Mouse (Mus musculus): ENCODE results near the gene Frs3.
"Not testable (repeated sequence)": the region's sequence is repeated elsewhere in the genome, so short reads cannot be mapped to it uniquely, and the experiment has no call there.

The Frs3 gene

DNA sequence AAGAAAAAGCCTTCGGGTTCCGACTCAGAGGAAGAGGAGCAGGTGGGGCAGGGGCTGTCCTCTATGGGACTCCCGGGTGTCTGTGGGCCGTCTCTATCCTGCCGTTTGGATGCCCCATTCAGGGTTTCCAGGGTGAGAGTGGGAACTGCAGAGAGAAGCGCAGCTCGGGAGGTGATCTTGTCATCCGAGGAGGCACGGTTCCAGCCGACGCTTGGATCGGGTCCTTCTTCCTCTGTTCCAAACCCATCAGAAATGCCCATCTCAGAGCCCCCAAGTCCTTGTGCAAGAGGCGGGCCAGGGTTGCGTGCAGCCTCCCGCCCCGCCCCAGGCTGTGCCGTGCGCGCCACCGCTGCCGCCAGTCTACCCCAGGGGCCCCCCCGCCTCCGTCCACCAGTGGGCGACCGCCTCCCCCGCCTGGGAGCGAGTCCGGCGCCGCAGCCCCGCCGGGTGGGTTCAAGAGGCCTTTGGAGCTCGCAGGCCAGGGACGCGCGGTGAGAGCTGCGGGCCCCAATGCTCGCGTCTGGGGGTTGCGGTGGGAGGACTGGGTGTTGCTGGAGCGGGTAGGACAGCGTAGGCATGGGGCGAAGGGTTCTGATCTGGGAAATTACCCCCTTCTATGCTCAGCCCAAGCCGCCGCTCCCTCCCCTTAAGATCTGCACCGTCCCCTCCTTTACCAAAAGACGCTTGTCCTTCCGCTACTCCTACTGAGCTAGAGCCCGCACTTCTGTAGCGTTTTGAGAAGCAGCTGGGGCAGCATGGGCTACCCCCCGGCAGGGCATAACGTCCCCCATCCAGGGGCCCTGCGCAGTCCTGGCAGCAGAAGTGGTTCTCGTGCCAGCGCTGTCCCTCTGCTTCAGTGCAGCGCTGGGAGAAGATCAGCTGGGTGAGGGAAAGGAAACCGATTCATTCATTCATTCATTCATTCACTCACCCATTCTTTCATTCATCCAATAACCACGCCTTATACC, at the start of gene Frs3:
TSS of gene Frs3 (plus strand) at position 423 of the 968 bp plus-strand sequence.
- peak; percentile 54 for DNase-seq (ENCODE audit: low spot score)

GRCm38 (mm10) chr17:47642992-47643391, 45.8 kb upstream of the Frs3 start:
- DNase-seq (ENCODE audit: low spot score) = no peak

DNA sequence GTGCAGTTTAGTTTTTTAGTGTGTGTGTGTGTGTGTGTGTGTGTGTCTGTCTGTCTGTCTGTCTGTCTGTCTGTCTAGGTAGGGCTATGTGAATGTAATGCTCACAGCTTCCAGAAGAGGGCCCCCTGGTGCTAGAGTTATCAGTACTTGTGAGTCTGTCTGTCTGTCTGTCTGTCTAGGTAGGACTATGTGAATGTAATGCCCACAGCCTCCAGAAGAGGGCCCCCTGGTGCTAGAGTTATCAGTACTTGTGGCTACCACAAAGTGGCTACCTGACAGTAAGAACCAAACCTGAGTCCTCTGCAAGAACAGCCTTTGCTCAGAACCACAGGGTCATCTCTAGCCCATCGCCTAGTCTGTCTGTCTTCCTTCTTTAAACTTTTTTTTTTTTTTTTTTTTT, 42.1 kb upstream of the Frs3 start:
- no peak for DNase-seq (ENCODE audit: low spot score)

DNA sequence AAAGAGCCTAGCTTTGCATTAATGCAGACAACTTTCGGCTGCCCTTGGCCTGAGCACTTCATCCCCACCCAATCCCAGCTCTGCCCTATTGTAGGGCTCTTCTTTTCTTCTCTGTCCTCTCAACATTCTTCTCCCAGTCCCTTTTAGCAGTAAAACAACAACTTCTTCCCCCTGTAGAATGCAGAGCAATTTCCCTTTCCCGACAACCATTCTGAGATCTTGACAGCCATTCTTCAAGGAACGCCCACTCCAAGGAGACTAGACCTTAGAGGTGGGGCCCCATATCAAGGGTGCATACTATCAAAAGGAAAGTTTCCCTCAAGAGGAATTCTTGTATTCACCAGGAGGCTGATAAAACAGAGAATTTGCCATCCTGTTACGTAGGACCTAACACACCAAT, 39.9 kb upstream of the Frs3 start:
- DNase-seq (ENCODE audit: low spot score) = no peak

- DNase-seq (ENCODE audit: low spot score) = no peak
Measured at GRCm38 (mm10) chr17:47651953-47652352, 36.9 kb upstream of the Frs3 start.

- DNase-seq (ENCODE audit: low spot score) = not testable (repeated sequence)
Measured at GRCm38 (mm10) chr17:47654346-47654745, 34.5 kb upstream of the Frs3 start.

DNA sequence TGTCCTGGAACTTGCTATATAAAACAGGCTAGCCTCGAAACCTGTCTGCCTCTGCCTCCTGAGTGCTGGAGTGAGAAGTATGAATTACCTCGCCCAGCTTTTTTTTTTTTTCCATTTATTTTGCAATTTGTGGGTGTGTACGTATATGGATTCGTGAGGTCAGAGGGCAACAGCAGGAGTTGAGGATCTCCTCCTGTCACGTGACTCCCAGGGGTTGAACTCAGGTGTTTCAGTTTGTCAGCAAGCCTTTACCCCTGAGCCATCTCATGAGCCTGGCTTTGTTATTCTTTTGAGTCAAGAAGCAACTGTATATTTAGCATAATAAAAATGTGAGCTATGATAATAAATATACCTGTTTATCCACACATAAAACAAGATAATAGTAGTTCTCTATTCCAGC, 33.1 kb upstream of the Frs3 start:
- no peak for DNase-seq (ENCODE audit: low spot score)

DNA sequence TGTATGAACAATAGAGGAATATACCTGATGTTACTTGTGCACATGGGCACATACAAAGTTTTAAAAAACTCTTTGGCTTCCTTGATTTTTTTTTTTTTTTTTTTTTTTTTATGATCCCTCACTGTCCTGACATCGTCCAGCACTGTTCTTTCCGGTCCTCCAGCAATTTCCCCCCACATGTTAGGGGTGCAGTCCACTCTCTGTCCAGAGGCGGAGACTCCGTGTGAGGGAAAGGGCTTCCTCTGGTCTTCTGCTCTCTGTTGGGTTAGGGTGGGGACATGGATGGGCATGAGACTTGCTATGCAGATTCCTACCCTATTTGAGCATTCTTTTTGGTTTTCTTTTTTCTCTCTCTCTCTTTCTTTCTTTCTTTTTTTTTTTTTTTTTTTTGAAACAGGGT, 30.9 kb upstream of the Frs3 start:
- DNase-seq (ENCODE audit: low spot score) = no peak

- no peak for DNase-seq (ENCODE audit: low spot score)
Measured at GRCm38 (mm10) chr17:47658741-47659243, 30.0 kb upstream of the Frs3 start.

- DNase-seq (ENCODE audit: low spot score) = no peak
Measured at GRCm38 (mm10) chr17:47663009-47663713, 25.7 kb upstream of the Frs3 start.

DNA sequence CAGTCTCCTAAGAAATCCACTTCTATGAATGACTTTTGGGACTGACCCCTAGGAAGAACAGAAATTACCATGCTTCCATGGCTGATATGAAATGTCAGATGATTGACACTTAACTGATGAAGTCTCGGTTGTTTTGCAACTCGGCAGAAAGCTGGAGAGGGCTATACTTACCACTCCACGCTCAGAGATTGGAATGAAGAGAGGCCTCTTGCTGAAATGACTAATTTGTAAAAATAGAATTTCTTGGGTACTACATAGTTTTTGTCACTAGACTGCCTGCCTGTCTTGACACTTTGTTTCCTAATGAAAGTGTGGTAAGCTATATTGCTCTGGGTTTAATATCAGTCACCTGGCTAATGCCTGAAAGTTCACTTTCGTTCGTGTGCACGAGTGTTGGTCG, 24.4 kb upstream of the Frs3 start:
- DNase-seq (ENCODE audit: low spot score) = no peak

- DNase-seq (ENCODE audit: low spot score) = no peak
Measured at GRCm38 (mm10) chr17:47669166-47669565, 19.7 kb upstream of the Frs3 start.

GRCm38 (mm10) chr17:47671988-47672310, 16.9 kb upstream of the Frs3 start:
- no peak for DNase-seq (ENCODE audit: low spot score)

- peak; percentile 65 for DNase-seq (ENCODE audit: low spot score)
Measured at GRCm38 (mm10) chr17:47672311-47673111, 16.3 kb upstream of the Frs3 start.

DNA sequence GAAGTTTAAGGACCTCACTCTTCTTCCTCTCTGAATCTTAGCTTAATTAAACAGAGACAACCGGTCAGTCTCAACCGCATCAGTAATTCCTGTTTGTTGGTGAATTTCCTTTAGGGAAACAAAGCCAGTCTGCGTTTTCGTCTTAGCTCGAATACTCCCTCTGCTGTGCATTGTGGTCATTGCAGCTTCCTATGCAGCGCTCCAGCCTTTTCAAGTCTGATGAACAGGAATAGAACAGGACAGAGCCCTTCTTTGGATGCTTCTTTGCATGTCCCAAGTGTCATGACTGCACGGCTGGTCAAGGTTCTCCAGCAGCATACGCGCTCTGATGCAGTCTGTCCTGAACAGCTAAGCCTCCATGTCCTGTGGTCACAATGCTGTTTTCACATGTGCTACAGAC, 12.2 kb upstream of the Frs3 start:
- no peak for DNase-seq (ENCODE audit: low spot score)

DNA sequence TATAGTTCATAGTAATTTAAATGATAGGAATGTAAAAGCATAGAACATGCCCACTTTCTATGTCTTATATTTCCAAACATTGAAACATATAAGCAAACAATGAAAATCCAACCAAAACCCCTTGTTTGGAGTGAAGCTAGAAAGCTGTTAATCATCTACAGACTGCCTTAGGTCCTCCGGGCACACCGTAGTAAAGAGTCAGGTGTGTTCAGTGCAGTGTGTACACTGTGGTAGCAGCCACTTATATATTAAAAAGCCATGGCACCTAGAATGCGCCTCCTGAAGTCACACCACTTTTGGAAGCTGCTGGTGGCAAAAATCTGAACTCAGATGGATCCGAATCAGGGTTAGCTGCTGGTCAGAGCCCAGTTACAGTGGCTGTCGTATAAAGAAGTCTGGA, 10.6 kb upstream of the Frs3 start:
- no peak for DNase-seq (ENCODE audit: low spot score)

GRCm38 (mm10) chr17:47678702-47679101, 10.1 kb upstream of the Frs3 start:
- no peak for DNase-seq (ENCODE audit: low spot score)

DNA sequence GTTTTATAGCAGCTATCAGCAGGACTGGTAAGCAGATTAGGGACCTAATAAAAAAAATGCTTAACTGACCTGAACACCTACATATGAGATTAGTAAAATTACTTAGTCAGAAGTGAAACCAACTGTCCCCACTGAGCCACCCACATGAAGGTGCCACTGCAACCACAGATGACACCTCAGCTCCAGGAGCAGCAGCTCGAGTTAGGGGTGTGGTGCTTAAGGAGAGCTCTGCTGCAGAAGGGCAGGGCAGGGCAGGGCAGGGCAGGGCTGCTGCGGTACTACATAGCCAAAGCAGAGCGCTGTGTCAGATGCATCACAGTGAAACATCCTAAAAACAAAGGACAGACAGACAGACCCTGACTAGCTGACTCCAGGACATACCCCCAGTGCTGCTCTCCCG, 6.0 kb upstream of the Frs3 start:
- DNase-seq (ENCODE audit: low spot score) = no peak

DNA sequence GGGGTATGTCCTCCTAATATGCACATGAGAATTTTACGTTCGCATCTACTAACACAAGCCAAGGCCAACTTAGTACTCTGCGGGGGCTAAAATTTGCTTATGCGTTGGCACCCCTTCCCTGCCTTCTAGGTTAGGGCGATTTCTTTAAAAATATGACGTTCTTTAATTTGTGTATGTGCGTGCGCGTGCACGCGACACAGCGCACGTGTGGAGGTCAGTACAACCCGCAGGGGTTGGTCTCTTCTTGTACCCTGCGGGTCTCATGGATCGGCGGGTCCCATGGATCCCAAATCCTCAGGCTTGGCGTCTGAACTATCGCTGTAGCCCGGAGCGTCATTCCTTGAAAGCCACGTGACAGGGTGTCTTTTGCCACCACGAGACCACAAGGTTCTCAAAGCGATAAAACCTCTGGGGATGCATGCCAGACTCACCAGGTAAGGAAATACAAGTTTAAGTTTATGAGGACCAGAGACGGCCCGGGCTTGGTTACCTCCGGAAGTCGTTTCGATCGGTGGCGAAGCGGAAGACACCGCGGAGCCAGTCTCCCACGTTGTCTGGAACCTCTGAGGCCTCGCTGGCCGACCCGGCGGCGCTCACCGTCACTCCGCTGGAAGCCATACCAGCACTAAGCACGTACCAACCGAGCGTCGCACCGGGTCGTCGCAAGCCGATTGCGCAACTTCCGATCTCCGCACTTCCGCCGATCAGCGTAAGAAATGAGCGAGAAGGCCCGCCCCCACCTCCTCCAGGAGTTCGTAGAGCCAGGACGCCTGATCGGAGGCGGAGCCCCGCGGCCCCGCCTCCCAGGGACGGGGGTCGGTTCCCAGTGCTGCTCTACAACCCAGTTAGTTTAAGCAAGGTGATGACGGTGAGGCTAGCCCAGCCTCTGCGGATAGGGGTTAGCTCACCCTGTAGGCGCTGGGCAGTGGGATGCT, 1.2 kb upstream of the Frs3 start:
- peak; percentile 93 for DNase-seq (ENCODE audit: low spot score)

- no peak for DNase-seq (ENCODE audit: low spot score)
Measured at GRCm38 (mm10) chr17:47688344-47688607, 554 bp upstream of the Frs3 start, which contains the start of gene Tomm6. Gene Tomm6 (minus strand): TSS chr17:47688386.

DNA sequence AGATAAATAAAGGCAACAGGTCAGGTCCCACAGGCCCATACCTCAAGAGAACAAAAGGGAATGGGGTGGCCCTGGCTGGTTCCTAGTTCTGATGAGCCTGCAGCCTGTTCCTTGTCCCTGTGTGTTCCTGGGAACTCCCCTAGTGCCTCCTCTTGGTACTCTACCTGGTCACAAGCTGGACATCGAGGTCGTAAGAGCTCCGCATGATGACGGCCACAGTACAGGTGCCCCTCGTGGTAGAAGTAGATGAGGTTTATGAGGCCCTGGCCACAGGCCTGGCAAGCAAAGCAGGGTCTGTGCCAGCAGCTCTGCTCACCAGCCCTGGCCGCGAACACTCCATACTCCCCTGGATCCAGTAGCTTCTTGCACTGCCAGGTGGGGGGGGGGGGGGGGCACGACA, 1.1 kb downstream of the Frs3 start:
- DNase-seq (ENCODE audit: low spot score) = no peak

Measured in testis, postnatal 14 days (tissue).